Mouse (Mus musculus): ENCODE data around the gene Dennd6a. TPM values are rescaled to one million over a fixed set of nuclear protein-coding genes. Genes with fewer than 3 reads are reported as not detected.

The Dennd6a gene
- polyA plus RNA-seq, 1 experiment from 2014 or later, result 18.5 TPM

- H3K36me3 ChIP-seq (ENCODE audit: control insufficient read depth, insufficient read depth, low read length), result peaks cover 24% of the 10 kb centered on the region
- 41% methylated on average over 5 of the region's 5 CpGs for WGBS
- H3K4me1 ChIP-seq (ENCODE audit: control insufficient read depth, insufficient read depth, low read length), result peaks cover 4% of the 10 kb centered on the region; the same call in 1 of the 2 replicates
- no peak for ATAC-seq (ENCODE audit: low FRiP score, low TSS enrichment)
- peak; percentile 78 for DNase-seq
- H3K9me3 ChIP-seq (ENCODE audit: control insufficient read depth, low read length), result no peaks in the 10 kb centered on the region
- H3K9ac ChIP-seq (replicated peaks; ENCODE audit: low read length), result no peak overlapping the region
- H3K27me3 ChIP-seq (ENCODE audit: control insufficient read depth, insufficient read depth, low read length), result no peaks in the 10 kb centered on the region
- no peak overlapping the region for H3K27ac ChIP-seq (replicated peaks; ENCODE audit: low read depth, low read length)
- H3K4me3 ChIP-seq (replicated peaks; ENCODE audit: low read depth, low read length), result no peak overlapping the region
- peak overlapping the region; percentile 24; the same call in 1 of the 2 replicates for H3K4me2 ChIP-seq (ENCODE audit: low read length)
Observed at GRCm38 (mm10) chr14:26645989-26646650, 72.5 kb downstream of the Dennd6a start.

- DNase-seq (no peak), ATAC-seq (ENCODE audit: low FRiP score, low TSS enrichment) (no peak)
- Histone ChIP-seq H3K27ac (replicated peaks; ENCODE audit: low read depth, low read length) (no peak overlapping the region), H3K4me2 (ENCODE audit: low read length) (no peak overlapping the region), H3K27me3 (ENCODE audit: control insufficient read depth, insufficient read depth, low read length) (no peaks in the 10 kb centered on the region), H3K9ac (replicated peaks; ENCODE audit: low read length) (no peak overlapping the region), H3K36me3 (ENCODE audit: control insufficient read depth, insufficient read depth, low read length) (peaks cover 34% of the 10 kb centered on the region), H3K4me1 (ENCODE audit: control insufficient read depth, insufficient read depth, low read length) (peaks cover 4% of the 10 kb centered on the region; the same call in 1 of the 2 replicates), H3K9me3 (ENCODE audit: control insufficient read depth, low read length) (no peaks in the 10 kb centered on the region), H3K4me3 (replicated peaks; ENCODE audit: low read depth, low read length) (no peak overlapping the region)
- WGBS, result 90% methylated on average over 2 of the region's 2 CpGs
Observed at GRCm38 (mm10) chr14:26647811-26648210, 74.2 kb downstream of the Dennd6a start.

GRCm38 (mm10) chr14:26651901-26652300, 78.2 kb downstream of the Dennd6a start:
- no peaks in the 10 kb centered on the region for H3K9me3 ChIP-seq (ENCODE audit: control insufficient read depth, low read length)
- DNase-seq (peak; percentile 40), ATAC-seq (ENCODE audit: low FRiP score, low TSS enrichment) (no peak)
- peaks cover 69% of the 10 kb centered on the region for H3K36me3 ChIP-seq (ENCODE audit: control insufficient read depth, insufficient read depth, low read length)
- H3K4me2 ChIP-seq (ENCODE audit: low read length), result no peak overlapping the region
- H3K27ac ChIP-seq (replicated peaks; ENCODE audit: low read depth, low read length), result no peak overlapping the region
- no peak overlapping the region for H3K4me3 ChIP-seq (replicated peaks; ENCODE audit: low read depth, low read length)
- H3K4me1 ChIP-seq (ENCODE audit: control insufficient read depth, insufficient read depth, low read length), result no peaks in the 10 kb centered on the region
- H3K27me3 ChIP-seq (ENCODE audit: control insufficient read depth, insufficient read depth, low read length), result no peaks in the 10 kb centered on the region
- H3K9ac ChIP-seq (replicated peaks; ENCODE audit: low read length), result no peak overlapping the region

DNA sequence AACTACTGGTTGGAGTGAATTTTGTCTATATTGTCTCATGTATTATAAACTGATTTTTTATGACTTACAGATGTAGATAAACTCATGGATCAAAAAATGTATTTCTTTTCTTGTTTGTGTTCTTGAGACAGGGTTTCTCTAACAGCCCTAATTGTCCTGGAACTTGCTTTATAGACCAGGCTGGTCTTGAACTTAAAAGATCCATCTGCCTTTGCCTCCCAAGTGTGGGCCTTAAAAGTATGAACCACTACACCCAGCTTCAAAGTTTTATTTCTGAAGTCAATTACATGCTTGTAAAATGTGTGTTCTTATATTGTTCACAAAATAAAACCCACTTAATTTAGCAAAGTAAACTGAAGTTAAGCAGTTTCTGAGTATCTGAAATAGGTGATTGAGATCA, 84.5 kb downstream of the Dennd6a start:
- no peak overlapping the region for H3K9ac ChIP-seq (replicated peaks; ENCODE audit: low read length)
- no peak overlapping the region for H3K4me3 ChIP-seq (replicated peaks; ENCODE audit: low read depth, low read length)
- no peak overlapping the region for H3K4me2 ChIP-seq (ENCODE audit: low read length)
- H3K4me1 ChIP-seq (ENCODE audit: control insufficient read depth, insufficient read depth, low read length), result no peaks in the 10 kb centered on the region
- DNase-seq (no peak), ATAC-seq (ENCODE audit: low FRiP score, low TSS enrichment) (no peak)
- no peaks in the 10 kb centered on the region for H3K27me3 ChIP-seq (ENCODE audit: control insufficient read depth, insufficient read depth, low read length)
- no peaks in the 10 kb centered on the region for H3K9me3 ChIP-seq (ENCODE audit: control insufficient read depth, low read length)
- H3K36me3 ChIP-seq (ENCODE audit: control insufficient read depth, insufficient read depth, low read length), result peaks cover 57% of the 10 kb centered on the region
- H3K27ac ChIP-seq (replicated peaks; ENCODE audit: low read depth, low read length), result no peak overlapping the region

DNA sequence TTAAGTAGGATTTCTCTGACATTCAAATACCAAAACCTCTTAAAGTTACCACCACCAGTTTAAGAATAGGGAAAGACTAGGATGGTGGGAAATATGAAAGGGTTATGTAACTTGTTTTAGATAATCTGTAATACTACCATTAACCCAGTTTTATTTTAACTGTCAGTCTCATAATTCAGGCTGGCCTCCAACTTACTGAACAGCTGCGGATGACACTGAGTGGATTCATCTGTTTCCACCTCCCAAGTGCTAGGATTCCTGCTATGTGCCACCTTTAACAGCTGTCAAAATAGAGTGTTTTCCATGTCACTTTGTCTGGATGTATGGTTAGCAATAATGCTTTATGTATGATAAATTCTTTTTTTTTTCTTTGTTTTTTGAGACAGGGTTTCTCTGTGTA, 86.6 kb downstream of the Dennd6a start:
- H3K36me3 ChIP-seq (ENCODE audit: control insufficient read depth, insufficient read depth, low read length), result peaks cover 51% of the 10 kb centered on the region
- ATAC-seq (ENCODE audit: low FRiP score, low TSS enrichment) (no peak), DNase-seq (no peak)

DNA sequence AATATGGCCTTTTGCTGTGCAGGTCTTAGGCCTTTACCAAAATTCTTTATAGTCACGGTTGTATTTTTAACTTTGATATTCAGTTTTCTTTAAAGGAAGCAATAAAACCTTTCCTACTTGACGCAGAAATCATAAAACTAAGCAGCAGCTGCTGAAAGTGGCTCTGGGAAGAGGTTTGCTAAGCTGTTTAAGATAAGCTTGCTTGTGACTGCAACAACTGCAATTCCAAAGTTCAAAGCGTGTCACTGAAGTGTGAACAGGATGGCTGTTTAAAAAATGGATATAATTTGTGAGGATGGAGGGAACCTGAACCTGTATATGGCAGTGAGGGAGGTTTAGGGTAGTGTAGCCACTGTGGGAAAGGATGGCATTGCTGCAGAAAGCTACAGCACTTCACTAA, 88.4 kb downstream of the Dennd6a start:
- WGBS, result 94% methylated on average over 3 of the region's 3 CpGs
- DNase-seq (no peak), ATAC-seq (ENCODE audit: low FRiP score, low TSS enrichment) (no peak)
- H3K36me3 ChIP-seq (ENCODE audit: control insufficient read depth, insufficient read depth, low read length), result peaks cover 48% of the 10 kb centered on the region
- H3K4me2 ChIP-seq (ENCODE audit: low read length), result no peak overlapping the region
- H3K4me3 ChIP-seq (replicated peaks; ENCODE audit: low read depth, low read length), result no peak overlapping the region
- H3K9me3 ChIP-seq (ENCODE audit: control insufficient read depth, low read length), result no peaks in the 10 kb centered on the region
- H3K27me3 ChIP-seq (ENCODE audit: control insufficient read depth, insufficient read depth, low read length), result no peaks in the 10 kb centered on the region
- H3K27ac ChIP-seq (replicated peaks; ENCODE audit: low read depth, low read length), result no peak overlapping the region
- H3K4me1 ChIP-seq (ENCODE audit: control insufficient read depth, insufficient read depth, low read length), result peaks cover 10% of the 10 kb centered on the region
- H3K9ac ChIP-seq (replicated peaks; ENCODE audit: low read length), result no peak overlapping the region

More for the DNA sequence above, 86.6 kb downstream of the Dennd6a start:
- Histone ChIP-seq H3K27ac (replicated peaks; ENCODE audit: low read depth, low read length) (no peak overlapping the region), H3K4me1 (ENCODE audit: control insufficient read depth, insufficient read depth, low read length) (no peaks in the 10 kb centered on the region), H3K9ac (replicated peaks; ENCODE audit: low read length) (no peak overlapping the region), H3K4me2 (ENCODE audit: low read length) (no peak overlapping the region), H3K9me3 (ENCODE audit: control insufficient read depth, low read length) (no peaks in the 10 kb centered on the region), H3K4me3 (replicated peaks; ENCODE audit: low read depth, low read length) (no peak overlapping the region), H3K27me3 (ENCODE audit: control insufficient read depth, insufficient read depth, low read length) (no peaks in the 10 kb centered on the region)
- WGBS, result 90% methylated on average over 1 of the region's 1 CpGs

DNA sequence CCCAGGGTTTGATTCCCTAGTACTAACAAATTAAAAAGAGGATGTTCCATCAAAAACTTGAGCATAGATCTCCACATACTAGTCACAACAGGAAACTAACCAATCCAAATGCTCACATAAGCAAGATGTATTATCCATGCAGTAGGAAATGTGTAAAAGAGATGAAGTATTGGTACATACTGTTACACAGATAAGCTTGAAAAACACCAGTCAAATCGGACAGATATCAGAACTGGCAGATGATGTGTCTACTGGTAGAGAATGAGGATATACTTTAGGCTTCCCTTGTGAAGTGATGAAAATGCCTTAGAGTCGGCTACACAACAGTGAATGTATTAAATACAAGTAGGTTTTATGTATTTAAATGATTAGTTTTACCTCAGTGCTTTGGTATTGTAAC, 88.8 kb downstream of the Dennd6a start:
- ATAC-seq (ENCODE audit: low FRiP score, low TSS enrichment) (no peak), DNase-seq (no peak)
- no peaks in the 10 kb centered on the region for H3K27me3 ChIP-seq (ENCODE audit: control insufficient read depth, insufficient read depth, low read length)
- peaks cover 14% of the 10 kb centered on the region for H3K4me1 ChIP-seq (ENCODE audit: control insufficient read depth, insufficient read depth, low read length)
- WGBS, result 90% methylated on average over 2 of the region's 2 CpGs
- no peak overlapping the region for H3K27ac ChIP-seq (replicated peaks; ENCODE audit: low read depth, low read length)
- H3K4me3 ChIP-seq (replicated peaks; ENCODE audit: low read depth, low read length), result no peak overlapping the region
- H3K9ac ChIP-seq (replicated peaks; ENCODE audit: low read length), result no peak overlapping the region
- peaks cover 44% of the 10 kb centered on the region for H3K36me3 ChIP-seq (ENCODE audit: control insufficient read depth, insufficient read depth, low read length)
- no peak overlapping the region for H3K4me2 ChIP-seq (ENCODE audit: low read length)
- H3K9me3 ChIP-seq (ENCODE audit: control insufficient read depth, low read length), result no peaks in the 10 kb centered on the region

GRCm38 (mm10) chr14:26663851-26664250, 90.2 kb downstream of the Dennd6a start:
- DNase-seq, result no peak
- H3K36me3 ChIP-seq (ENCODE audit: control insufficient read depth, insufficient read depth, low read length), result peaks cover 36% of the 10 kb centered on the region
- H3K4me2 ChIP-seq (ENCODE audit: low read length), result no peak overlapping the region
- H3K9me3 ChIP-seq (ENCODE audit: control insufficient read depth, low read length), result no peaks in the 10 kb centered on the region
- H3K27me3 ChIP-seq (ENCODE audit: control insufficient read depth, insufficient read depth, low read length), result no peaks in the 10 kb centered on the region
- no peak overlapping the region for H3K9ac ChIP-seq (replicated peaks; ENCODE audit: low read length)
- no peak overlapping the region for H3K4me3 ChIP-seq (replicated peaks; ENCODE audit: low read depth, low read length)
- no peak for ATAC-seq (ENCODE audit: low FRiP score, low TSS enrichment)
- WGBS, result 91% methylated on average over 2 of the region's 2 CpGs
- H3K4me1 ChIP-seq (ENCODE audit: control insufficient read depth, insufficient read depth, low read length), result peaks cover 20% of the 10 kb centered on the region
- no peak overlapping the region for H3K27ac ChIP-seq (replicated peaks; ENCODE audit: low read depth, low read length)

DNA sequence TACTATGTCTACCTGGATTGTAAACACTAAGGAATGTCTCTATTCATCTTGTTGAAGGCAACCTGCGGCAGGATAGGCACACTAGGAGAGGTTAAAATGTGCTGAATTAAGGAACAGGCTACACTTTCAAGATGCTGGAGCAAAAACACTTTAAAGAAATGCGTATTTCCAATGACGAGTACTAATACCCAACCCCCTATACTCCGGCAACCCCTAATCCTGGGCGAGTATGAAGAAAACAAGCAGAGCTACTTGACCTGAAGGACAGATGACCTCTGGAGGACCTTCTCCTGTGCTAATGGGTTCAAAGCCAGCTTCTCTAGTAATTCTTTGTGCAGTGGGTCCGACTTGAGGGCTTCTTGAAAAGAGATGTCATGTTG, 94.3 kb downstream of the Dennd6a start:
- peak overlapping the region; percentile 88 for H3K9ac ChIP-seq (replicated peaks; ENCODE audit: low read length)
- WGBS, result 29% methylated on average over 6 of the region's 6 CpGs
- H3K4me2 ChIP-seq (ENCODE audit: low read length), result peak overlapping the region; percentile 96
- no peaks in the 10 kb centered on the region for H3K9me3 ChIP-seq (ENCODE audit: control insufficient read depth, low read length)
- DNase-seq, result no peak
- peak overlapping the region; percentile 97 for H3K4me3 ChIP-seq (replicated peaks; ENCODE audit: low read depth, low read length)
- peaks cover 24% of the 10 kb centered on the region for H3K36me3 ChIP-seq (ENCODE audit: control insufficient read depth, insufficient read depth, low read length)
- no peaks in the 10 kb centered on the region for H3K27me3 ChIP-seq (ENCODE audit: control insufficient read depth, insufficient read depth, low read length)
- no peak overlapping the region for H3K27ac ChIP-seq (replicated peaks; ENCODE audit: low read depth, low read length)
- ATAC-seq (ENCODE audit: low FRiP score, low TSS enrichment), result no peak
- peaks cover 24% of the 10 kb centered on the region for H3K4me1 ChIP-seq (ENCODE audit: control insufficient read depth, insufficient read depth, low read length)

All from midbrain, embryonic 14.5 days (tissue).